Mouse (Mus musculus): ENCODE measurements around the gene Theg.

DNA sequence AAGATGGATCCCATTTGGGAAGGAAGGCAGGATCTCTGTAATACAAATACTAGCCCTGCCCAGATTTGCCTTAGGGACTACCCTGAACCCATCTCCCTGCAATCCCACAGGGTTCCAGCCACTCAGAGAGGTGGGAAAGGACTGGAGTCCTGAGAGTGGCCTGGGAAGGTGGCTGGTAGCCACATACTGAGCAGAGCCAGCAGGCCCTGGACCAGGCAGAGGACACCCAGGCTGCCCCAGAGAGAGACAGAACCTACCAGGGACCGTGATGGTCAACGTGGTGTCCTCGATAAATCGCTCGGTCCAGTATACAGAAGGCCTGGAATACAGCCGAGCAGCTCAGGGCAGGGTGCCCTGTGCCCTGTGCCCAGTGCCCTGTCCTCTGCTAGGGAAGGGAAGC lies 2.0 kb downstream of the Theg start:
- TF ChIP-seq GATA1 (IDR thresholded peaks at IDR 0.05; ENCODE audit: low read length), result no peak
- TF ChIP-seq TAL1 (IDR thresholded peaks at IDR 0.05; ENCODE audit: low read length), result no peak

Measured in erythroblast, embryonic 14.5 days (primary cell).